Mouse (Mus musculus) common myeloid progenitor, adult 5-6 weeks (primary cell): ENCODE measurements around the gene Gmeb1. TPM values are rescaled to one million over a fixed set of nuclear protein-coding genes. Genes with fewer than 3 reads are reported as not detected.
A peak's percentile ranks its signal among the peaks of the same experiment; 100 is the strongest.

Experiments
- ATAC-seq: replicated peaks from 2 replicates; pipeline ENCODE4 v1.8.0; 2016; ENCODE audit warnings: low read depth, mild to moderate bottlenecking, moderate TSS enrichment, inconsistent platforms; ENCODE audit not compliant: poor library complexity, severe bottlenecking
- total RNA-seq: library from RNA; stranded (forward); fragments of 200-1000, 187-1606 nt; gene quantifications from 2 replicates; pipeline ENCODE4 v1.2.3, GENCODE M21; 2017

Gmeb1 gene
- total RNA-seq, 1 experiment from 2014 or later, result 23.2 TPM

GRCm38 (mm10) chr4:132275949-132276348 is 14.5 kb upstream of the Gmeb1 start:
- no peak for ATAC-seq

- ATAC-seq, result peak; percentile 58
Measured at GRCm38 (mm10) chr4:132274156-132274862, 12.9 kb upstream of the Gmeb1 start, which contains the start of gene Taf12. Gene Taf12 (plus strand): TSS chr4:132274375.

GRCm38 (mm10) chr4:132273166-132273565 is 11.8 kb upstream of the Gmeb1 start:
- ATAC-seq, result no peak

GRCm38 (mm10) chr4:132269740-132270560 is 8.5 kb upstream of the Gmeb1 start:
- ATAC-seq, result peak; percentile 76

- peak; percentile 48 for ATAC-seq
Measured at GRCm38 (mm10) chr4:132268871-132269739, 7.7 kb upstream of the Gmeb1 start.

GRCm38 (mm10) chr4:132266835-132267349 is 5.5 kb upstream of the Gmeb1 start:
- no peak for ATAC-seq

GRCm38 (mm10) chr4:132263313-132263712 is 1.9 kb upstream of the Gmeb1 start:
- ATAC-seq, result no peak

GRCm38 (mm10) chr4:132262358-132262616 is 885 bp upstream of the Gmeb1 start:
- ATAC-seq, result no peak

GRCm38 (mm10) chr4:132260404-132261379 is 710 bp downstream of the Gmeb1 start:
- peak; percentile 47 for ATAC-seq

- ATAC-seq, result no peak
Measured at GRCm38 (mm10) chr4:132259248-132259647, 2.2 kb downstream of the Gmeb1 start.

GRCm38 (mm10) chr4:132256384-132256783 is 5.0 kb downstream of the Gmeb1 start:
- ATAC-seq, result no peak

GRCm38 (mm10) chr4:132254986-132255385 is 6.4 kb downstream of the Gmeb1 start:
- no peak for ATAC-seq

GRCm38 (mm10) chr4:132253622-132254021 is 7.8 kb downstream of the Gmeb1 start:
- ATAC-seq, result 0 out of 2 replicates have a peak, but pooled peaks have one; percentile 36

GRCm38 (mm10) chr4:132253128-132253527 is 8.3 kb downstream of the Gmeb1 start:
- ATAC-seq, result no peak

- ATAC-seq, result no peak
Measured at GRCm38 (mm10) chr4:132251596-132251995, 9.8 kb downstream of the Gmeb1 start.

GRCm38 (mm10) chr4:132247451-132247997 is 13.9 kb downstream of the Gmeb1 start:
- peak; percentile 97 for ATAC-seq

GRCm38 (mm10) chr4:132245643-132246042 is 15.8 kb downstream of the Gmeb1 start:
- ATAC-seq, result no peak

GRCm38 (mm10) chr4:132241208-132241607 is 20.2 kb downstream of the Gmeb1 start:
- ATAC-seq, result peak; percentile 66

- ATAC-seq, result no peak
Measured at GRCm38 (mm10) chr4:132240367-132240766, 21.0 kb downstream of the Gmeb1 start.
